Mouse (Mus musculus) 3T3-L1 (cell line): ENCODE data around the gene Sgsm1.

Experiments
- DNase-seq: peaks from one replicate; pipeline ENCODE4 v3.0.0-alpha.2; 2015; ENCODE audit warnings: low read depth, low spot score

Gene Sgsm1

GRCm38 (mm10) chr5:113218617-113219235 is 91.9 kb downstream of the Sgsm1 start:
- DNase-seq = no peak

- no peak for DNase-seq
These were observed 93.5 kb downstream of the Sgsm1 start for GRCm38 (mm10) chr5:113217076-113217475.

GRCm38 (mm10) chr5:113216328-113216960 is 94.1 kb downstream of the Sgsm1 start:
- DNase-seq = no peak

- DNase-seq = no peak
These were observed 95.0 kb downstream of the Sgsm1 start for GRCm38 (mm10) chr5:113215610-113216011.

- DNase-seq = no peak
These were observed 96.1 kb downstream of the Sgsm1 start for GRCm38 (mm10) chr5:113214455-113214854.

GRCm38 (mm10) chr5:113214041-113214440 is 96.5 kb downstream of the Sgsm1 start:
- DNase-seq = no peak

- no peak for DNase-seq
These were observed 98.3 kb downstream of the Sgsm1 start for GRCm38 (mm10) chr5:113212156-113212835.

GRCm38 (mm10) chr5:113210314-113210713 is 100.3 kb downstream of the Sgsm1 start:
- DNase-seq = no peak

GRCm38 (mm10) chr5:113209898-113210297 is 100.7 kb downstream of the Sgsm1 start:
- no peak for DNase-seq

- no peak for DNase-seq
These were observed 101.2 kb downstream of the Sgsm1 start for GRCm38 (mm10) chr5:113209401-113209750.

GRCm38 (mm10) chr5:113208622-113209400 is 101.8 kb downstream of the Sgsm1 start:
- no peak for DNase-seq

- DNase-seq = no peak
These were observed 102.5 kb downstream of the Sgsm1 start for GRCm38 (mm10) chr5:113208048-113208447.

GRCm38 (mm10) chr5:113206670-113207352 is 103.8 kb downstream of the Sgsm1 start:
- DNase-seq = no peak

GRCm38 (mm10) chr5:113204193-113204592 is 106.4 kb downstream of the Sgsm1 start:
- no peak for DNase-seq

- DNase-seq = no peak
These were observed 110.8 kb downstream of the Sgsm1 start for GRCm38 (mm10) chr5:113199772-113200134.

- DNase-seq = no peak
These were observed 111.3 kb downstream of the Sgsm1 start for GRCm38 (mm10) chr5:113199126-113199771.

GRCm38 (mm10) chr5:113196916-113197794 is 113.4 kb downstream of the Sgsm1 start:
- no peak for DNase-seq

- no peak for DNase-seq
These were observed 114.7 kb downstream of the Sgsm1 start for GRCm38 (mm10) chr5:113195907-113196306.

GRCm38 (mm10) chr5:113195451-113195850 is 115.1 kb downstream of the Sgsm1 start:
- DNase-seq = no peak

GRCm38 (mm10) chr5:113193762-113194161 is 116.8 kb downstream of the Sgsm1 start:
- DNase-seq = no peak
